Mouse (Mus musculus): ENCODE data around the gene Olfr917.

The Olfr917 gene

GRCm38 (mm10) chr9:38665742-38666141 is at the start of gene Olfr917:
Olfr917 (minus strand) TSS chr9:38665842.
- DNase-seq (ENCODE audit: low read depth, low spot score) = no peak

- no peak for DNase-seq (ENCODE audit: low read depth, low spot score)
Measured at GRCm38 (mm10) chr9:38674501-38674900, 8.9 kb upstream of the Olfr917 start, which contains the start of gene Olfr918. Olfr918 (minus strand) TSS chr9:38674601.

GRCm38 (mm10) chr9:38672887-38673286 is 7.2 kb upstream of the Olfr917 start:
- no peak for DNase-seq (ENCODE audit: low read depth, low spot score)

- no peak for DNase-seq (ENCODE audit: low read depth, low spot score)
Measured at GRCm38 (mm10) chr9:38659775-38660174, 5.9 kb downstream of the Olfr917 start, which contains the start of gene Olfr916. Olfr916 (minus strand) TSS chr9:38659875.

- DNase-seq (ENCODE audit: low read depth, low spot score) = peak; percentile 63
Measured at GRCm38 (mm10) chr9:38632406-38632805, 33.2 kb downstream of the Olfr917 start.

Data from ZHBTc4 (cell line).